Mouse (Mus musculus): ENCODE data around the gene Disp1.
A peak's percentile ranks its signal among the peaks of the same experiment; 100 is the strongest.

The Disp1 gene

DNA sequence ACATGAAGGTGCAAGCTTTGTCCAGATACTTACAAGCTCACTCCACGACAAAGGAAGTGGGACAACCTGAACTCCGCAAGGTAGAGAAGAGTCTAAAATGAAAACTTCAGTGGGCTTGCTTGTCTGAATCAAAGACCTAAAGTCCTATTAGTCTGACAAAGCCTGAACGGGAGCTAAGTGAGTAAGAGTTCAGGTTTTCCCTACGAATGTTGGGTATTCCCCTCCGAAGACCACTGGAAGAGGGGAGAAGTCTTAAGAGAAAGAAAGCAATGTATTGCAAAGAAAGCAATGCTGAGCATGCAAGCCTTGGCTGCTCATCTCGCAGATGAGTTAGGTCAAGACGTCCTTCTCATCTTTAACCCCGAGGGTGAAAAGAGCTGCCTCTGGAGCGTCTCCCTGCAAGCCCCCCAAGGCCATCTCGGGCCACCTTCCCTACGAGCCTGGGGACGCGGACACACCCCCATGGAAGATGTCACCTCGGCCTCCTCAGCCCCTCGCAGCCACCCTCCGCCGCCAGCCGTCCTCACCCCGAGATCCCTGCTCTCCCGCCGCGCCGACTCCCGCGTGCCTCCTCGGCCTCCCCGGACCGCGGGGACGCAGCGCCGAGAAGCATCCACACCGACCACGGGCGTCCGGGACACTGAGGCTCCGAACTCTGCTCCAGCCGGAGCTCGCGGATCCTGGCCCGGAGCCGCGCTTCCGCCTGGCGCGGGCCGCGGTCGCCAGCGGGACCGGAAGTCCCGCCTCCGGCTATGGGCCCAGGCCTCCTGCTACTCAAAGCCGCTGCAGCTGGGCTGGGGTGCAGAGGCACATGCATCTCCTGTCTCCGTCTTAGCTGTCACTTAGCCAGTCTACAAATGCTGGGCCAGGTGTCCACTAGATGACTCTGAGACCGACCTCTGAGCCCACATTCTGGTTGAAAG lies at the start of gene Disp1:
Disp1 (minus strand) TSS at position 727 of the 923 bp plus-strand sequence.
- DNase-seq, result peak; percentile 71 to 83

DNA sequence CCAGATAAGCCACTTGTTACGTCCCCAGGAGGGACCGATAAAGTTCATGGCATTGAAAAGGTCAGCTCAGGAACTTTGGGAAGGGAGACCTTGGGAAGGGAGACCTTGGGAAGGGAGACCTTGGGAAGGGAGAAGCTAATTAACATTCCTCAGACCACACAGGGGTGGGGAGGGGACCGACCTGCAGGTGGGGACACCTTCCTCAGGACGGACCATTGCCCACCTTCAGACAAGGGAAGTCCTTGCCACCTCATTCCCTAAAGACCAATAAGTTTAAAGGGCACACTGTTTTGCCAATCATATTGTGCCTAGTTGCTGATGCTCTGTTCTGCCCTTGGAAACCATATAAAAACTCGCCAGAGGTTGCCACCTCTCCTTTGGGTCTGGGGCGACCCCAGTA lies 46.3 kb upstream of the Disp1 start:
- no peak for DNase-seq

GRCm38 (mm10) chr1:183265921-183266467 lies 44.7 kb upstream of the Disp1 start:
- no peak for DNase-seq

DNA sequence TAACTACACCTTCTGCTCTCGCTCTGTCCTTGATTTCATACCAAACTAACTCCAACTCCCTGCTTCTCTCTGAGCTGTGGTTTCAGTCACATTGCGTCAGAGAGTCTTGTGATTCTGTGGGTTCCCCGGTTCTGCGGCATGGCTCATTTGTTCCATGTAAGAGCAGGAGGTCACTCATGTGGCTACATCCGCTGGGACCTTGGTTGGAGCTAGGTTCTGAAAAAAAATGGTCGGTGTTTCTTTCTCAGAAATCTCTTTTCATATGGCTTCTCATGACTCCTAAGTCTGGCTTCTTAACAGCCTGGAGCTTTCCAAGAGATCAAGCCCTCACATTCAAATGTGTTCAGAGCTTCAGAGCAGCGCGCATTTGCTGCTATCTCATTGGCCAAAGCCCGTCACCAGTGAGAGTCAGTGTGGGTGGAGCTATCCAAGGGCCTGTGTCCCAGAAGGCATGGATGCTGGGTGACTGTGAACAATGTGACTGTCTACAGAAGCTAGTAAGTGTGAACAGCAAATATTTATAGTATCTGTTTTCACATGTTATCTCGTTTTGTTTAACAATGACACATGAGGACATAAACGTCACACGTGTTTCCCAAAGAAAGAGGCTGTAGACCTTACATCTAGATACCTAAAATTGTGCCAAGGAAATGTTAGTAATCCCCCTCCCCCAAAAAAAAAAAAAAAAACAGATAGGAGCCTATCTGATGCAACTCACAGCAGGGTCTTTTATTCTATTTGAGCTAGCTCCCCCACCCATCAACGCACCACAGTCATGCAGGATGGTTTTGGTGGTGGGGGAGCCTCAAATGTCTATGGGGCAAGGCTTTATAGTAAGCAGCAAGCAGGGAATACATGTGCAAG lies 43.1 kb upstream of the Disp1 start:
- no peak for DNase-seq

DNA sequence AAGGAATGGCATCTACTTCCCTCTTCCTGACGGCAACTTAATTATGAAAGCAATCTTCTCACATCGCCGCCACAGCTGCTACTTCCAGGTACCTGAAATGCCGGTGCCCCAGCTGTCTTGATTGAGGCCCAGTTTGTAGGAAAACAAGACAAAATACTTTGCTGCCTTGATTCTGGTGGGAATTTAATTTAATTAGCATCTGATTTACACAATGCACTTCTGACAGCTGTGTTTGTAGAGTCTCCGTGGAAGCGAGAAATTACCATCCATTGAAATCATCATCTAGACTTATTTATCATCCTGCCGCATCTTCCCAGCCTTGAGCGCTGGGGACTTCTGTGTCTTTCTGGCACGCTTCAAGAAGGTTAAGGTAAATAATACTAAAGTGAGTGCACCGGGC lies 31.3 kb upstream of the Disp1 start:
- no peak for DNase-seq

DNA sequence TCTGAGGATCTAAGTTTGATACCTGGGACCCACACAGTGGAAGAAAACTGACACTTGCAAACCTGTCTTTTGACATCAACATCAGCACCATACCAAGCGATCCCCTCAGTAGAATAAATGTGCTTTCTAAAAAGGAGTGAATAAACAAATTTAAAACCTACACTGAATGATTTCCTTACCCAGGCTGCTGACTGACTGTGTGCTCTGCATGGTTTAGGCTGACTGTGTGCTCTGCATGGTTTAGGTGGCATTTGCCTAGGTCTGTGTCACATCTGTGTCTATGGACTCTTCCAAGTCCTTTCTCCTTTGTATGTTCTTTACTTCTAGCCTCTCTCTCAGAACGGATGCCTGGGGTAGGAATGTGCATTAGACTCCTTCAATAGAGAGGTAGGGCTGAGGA lies 30.5 kb upstream of the Disp1 start:
- no peak for DNase-seq

GRCm38 (mm10) chr1:183250612-183251011 lies 29.3 kb upstream of the Disp1 start:
- no peak for DNase-seq

DNA sequence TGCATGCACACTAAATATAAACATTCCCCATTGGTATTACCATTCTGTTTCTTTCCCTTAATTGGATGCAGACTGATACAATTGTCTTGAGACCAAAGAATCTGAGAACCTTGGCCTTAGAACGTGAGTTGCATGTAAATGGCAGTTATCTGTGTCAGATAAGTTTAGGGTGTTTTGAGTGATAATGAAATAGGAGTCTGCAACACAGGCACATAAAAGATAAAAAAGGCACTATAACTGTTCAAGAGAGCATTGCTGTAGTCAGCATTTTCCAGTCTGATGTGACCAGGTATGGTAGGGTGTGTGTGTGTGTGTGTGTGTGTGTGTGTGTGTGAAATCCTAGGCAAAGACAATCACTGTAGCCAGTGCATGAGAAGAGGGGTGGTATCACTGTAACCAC lies 26.8 kb upstream of the Disp1 start:
- no peak for DNase-seq

GRCm38 (mm10) chr1:183243293-183243692 lies 22.0 kb upstream of the Disp1 start:
- DNase-seq, result no peak

- peak in 1 of 2 experiments; percentile 42 for DNase-seq
These were observed 16.6 kb upstream of the Disp1 start for GRCm38 (mm10) chr1:183237901-183238300.

- DNase-seq, result no peak
These were observed 15.1 kb upstream of the Disp1 start for GRCm38 (mm10) chr1:183236460-183236859.

DNA sequence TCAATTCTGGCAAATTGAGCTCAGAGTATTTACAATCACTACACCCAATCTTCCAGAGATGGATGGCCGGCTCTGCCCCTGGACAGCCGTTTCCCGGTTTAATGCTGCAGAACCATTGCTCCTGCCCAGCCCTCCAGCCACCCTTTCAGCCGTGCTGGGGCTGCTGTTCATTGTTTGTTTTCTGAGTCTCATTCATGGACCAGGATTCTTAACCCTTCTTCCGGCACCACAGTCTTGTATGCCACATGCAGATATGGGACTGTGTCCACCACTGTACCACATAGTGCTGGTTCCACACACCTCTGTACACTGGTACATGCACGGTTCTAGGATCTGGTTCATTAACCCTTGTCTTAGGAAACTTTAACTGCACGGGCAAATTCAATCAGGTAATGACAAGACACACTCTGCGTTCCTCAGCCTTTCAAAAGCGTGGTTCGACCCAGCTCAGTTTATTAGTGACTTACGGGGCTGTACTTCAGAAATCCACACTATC lies 12.4 kb upstream of the Disp1 start:
- no peak for DNase-seq

DNA sequence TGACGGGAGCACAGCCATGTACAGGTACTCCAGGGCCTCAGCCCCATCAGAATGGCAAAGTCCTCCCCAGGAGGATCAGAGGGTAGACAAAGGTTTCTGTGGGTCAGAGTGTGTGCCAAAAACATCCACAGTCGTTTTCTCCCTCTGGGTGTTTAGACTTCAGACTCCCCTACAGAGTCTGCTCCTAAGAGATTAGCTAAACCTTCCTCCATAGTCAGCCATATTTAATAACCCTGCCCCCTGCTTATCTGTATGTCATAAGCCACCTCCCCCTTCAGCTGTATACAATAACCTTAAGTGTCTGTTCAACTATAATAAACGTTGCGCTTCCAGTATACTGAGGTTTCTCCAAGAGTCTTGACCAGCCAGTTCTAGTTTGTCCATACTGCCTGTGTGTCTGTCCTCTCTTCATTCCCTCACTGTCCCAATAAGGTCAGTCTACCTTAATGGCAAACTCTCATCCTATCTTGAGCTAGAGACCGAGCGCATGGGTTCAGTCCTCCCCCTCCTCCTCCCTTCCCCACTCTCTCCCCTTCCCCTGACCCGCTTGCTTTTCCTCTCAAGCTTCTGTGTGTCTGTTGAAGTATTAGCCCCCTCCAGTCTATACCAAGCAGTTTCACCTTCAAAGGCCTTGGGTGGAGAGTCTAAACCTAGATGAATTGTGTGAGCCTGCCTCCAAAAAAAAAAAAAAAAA lies 11.8 kb upstream of the Disp1 start:
- no peak for DNase-seq

GRCm38 (mm10) chr1:183227469-183227868 lies 6.1 kb upstream of the Disp1 start:
- DNase-seq, result no peak

DNA sequence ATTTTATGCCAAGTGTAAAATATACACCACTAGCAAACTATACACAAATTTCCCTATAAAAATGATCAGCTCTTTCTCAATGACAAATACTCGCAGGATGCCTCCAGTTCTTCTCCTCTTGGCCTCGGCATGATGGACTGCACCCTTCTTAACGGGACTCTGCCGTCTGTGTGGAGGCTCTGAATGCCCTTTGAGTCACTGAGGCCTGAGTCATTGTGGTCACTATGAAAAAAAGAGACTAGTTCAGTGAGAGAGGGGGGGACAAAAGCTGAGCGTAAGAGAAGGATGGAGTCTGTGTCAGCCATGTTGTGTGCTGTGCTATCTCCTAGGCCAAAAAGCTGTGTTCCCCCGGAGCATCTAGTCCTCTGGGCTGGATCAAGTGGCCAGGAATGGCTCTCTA lies 2.3 kb downstream of the Disp1 start:
- no peak for DNase-seq

- no peak for DNase-seq
These were observed 4.6 kb downstream of the Disp1 start for GRCm38 (mm10) chr1:183216691-183217090.

- DNase-seq, result no peak
These were observed 5.6 kb downstream of the Disp1 start for GRCm38 (mm10) chr1:183215706-183216105.

GRCm38 (mm10) chr1:183213850-183214249 lies 7.5 kb downstream of the Disp1 start:
- no peak for DNase-seq

- no peak for DNase-seq
These were observed 8.5 kb downstream of the Disp1 start for GRCm38 (mm10) chr1:183212757-183213211.

DNA sequence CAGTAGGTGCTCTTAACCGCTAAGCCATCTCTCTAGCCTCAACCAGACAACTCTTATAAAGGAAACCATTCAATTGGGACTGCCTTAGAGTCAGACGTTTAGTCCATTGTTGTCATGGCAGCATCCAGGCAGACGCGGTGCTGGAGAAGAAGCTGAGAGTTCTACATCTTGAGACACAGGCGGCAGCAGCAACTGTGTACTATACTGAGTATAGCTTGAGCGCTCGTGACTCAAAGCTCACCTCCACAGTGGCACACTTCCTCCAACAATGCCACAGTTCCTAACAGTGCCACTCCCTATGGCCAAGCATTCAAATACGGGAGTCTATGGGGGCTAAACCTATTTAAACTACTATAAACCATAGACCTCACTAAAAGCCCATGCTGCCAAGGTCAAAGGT lies 11.2 kb downstream of the Disp1 start:
- no peak for DNase-seq

- no peak for DNase-seq
These were observed 13.7 kb downstream of the Disp1 start for GRCm38 (mm10) chr1:183207623-183208022.

- no peak for DNase-seq
These were observed 14.2 kb downstream of the Disp1 start for GRCm38 (mm10) chr1:183207141-183207540.
